Mouse (Mus musculus): ENCODE measurements around the gene Tex46. TPM values are rescaled to one million over a fixed set of nuclear protein-coding genes. Genes with fewer than 3 reads are reported as not detected.

The Tex46 gene
- polyA plus RNA-seq, 1 experiment from 2014 or later, result not detected

GRCm38 (mm10) chr4:136613657-136614056, 3.4 kb downstream of the Tex46 start:
- no peaks in the 10 kb centered on the region for H3K4me1 ChIP-seq (ENCODE audit: control insufficient read depth, insufficient read depth, low read length)
- 55% methylated on average over 7 of the region's 7 CpGs for WGBS
- no peaks in the 10 kb centered on the region for H3K36me3 ChIP-seq (ENCODE audit: control insufficient read depth, insufficient read depth, low read length)
- H3K27ac ChIP-seq (ENCODE audit: low read length), result no peak overlapping the region
- no peak overlapping the region for H3K4me2 ChIP-seq (replicated peaks; ENCODE audit: low read depth, low read length)
- no peak overlapping the region for H3K4me3 ChIP-seq (ENCODE audit: low read depth, low read length)
- no peak overlapping the region for H3K9ac ChIP-seq (replicated peaks; ENCODE audit: low read depth, low read length)
- no peak for ATAC-seq (ENCODE audit: insufficient number of reproducible peaks, insufficient read depth, low FRiP score, low read depth)
- no peaks in the 10 kb centered on the region for H3K9me3 ChIP-seq (ENCODE audit: control insufficient read depth, low read depth, low read length)
- H3K27me3 ChIP-seq (ENCODE audit: control insufficient read depth, insufficient read depth, low read length), result no peaks in the 10 kb centered on the region

- WGBS, result 4% methylated on average over 1 of the region's 1 CpGs
- no peaks in the 10 kb centered on the region for H3K4me1 ChIP-seq (ENCODE audit: control insufficient read depth, insufficient read depth, low read length)
- no peaks in the 10 kb centered on the region for H3K27me3 ChIP-seq (ENCODE audit: control insufficient read depth, insufficient read depth, low read length)
- no peak for ATAC-seq (ENCODE audit: insufficient number of reproducible peaks, insufficient read depth, low FRiP score, low read depth)
- no peak overlapping the region for H3K27ac ChIP-seq (ENCODE audit: low read length)
- no peak overlapping the region for H3K4me2 ChIP-seq (replicated peaks; ENCODE audit: low read depth, low read length)
- no peak overlapping the region for H3K9ac ChIP-seq (replicated peaks; ENCODE audit: low read depth, low read length)
- no peaks in the 10 kb centered on the region for H3K36me3 ChIP-seq (ENCODE audit: control insufficient read depth, insufficient read depth, low read length)
- no peak overlapping the region for H3K4me3 ChIP-seq (ENCODE audit: low read depth, low read length)
- no peaks in the 10 kb centered on the region for H3K9me3 ChIP-seq (ENCODE audit: control insufficient read depth, low read depth, low read length)
Measured at GRCm38 (mm10) chr4:136621336-136621735, 11.1 kb downstream of the Tex46 start.

GRCm38 (mm10) chr4:136621956-136622355, 11.7 kb downstream of the Tex46 start:
- Histone ChIP-seq H3K27ac (ENCODE audit: low read length) (no peak overlapping the region), H3K9me3 (ENCODE audit: control insufficient read depth, low read depth, low read length) (no peaks in the 10 kb centered on the region), H3K27me3 (ENCODE audit: control insufficient read depth, insufficient read depth, low read length) (no peaks in the 10 kb centered on the region), H3K4me2 (replicated peaks; ENCODE audit: low read depth, low read length) (no peak overlapping the region), H3K4me1 (ENCODE audit: control insufficient read depth, insufficient read depth, low read length) (no peaks in the 10 kb centered on the region), H3K4me3 (ENCODE audit: low read depth, low read length) (no peak overlapping the region), H3K9ac (replicated peaks; ENCODE audit: low read depth, low read length) (no peak overlapping the region), H3K36me3 (ENCODE audit: control insufficient read depth, insufficient read depth, low read length) (no peaks in the 10 kb centered on the region)
- ATAC-seq (ENCODE audit: insufficient number of reproducible peaks, insufficient read depth, low FRiP score, low read depth), result no peak
- 61% methylated on average over 5 of the region's 5 CpGs for WGBS

DNA sequence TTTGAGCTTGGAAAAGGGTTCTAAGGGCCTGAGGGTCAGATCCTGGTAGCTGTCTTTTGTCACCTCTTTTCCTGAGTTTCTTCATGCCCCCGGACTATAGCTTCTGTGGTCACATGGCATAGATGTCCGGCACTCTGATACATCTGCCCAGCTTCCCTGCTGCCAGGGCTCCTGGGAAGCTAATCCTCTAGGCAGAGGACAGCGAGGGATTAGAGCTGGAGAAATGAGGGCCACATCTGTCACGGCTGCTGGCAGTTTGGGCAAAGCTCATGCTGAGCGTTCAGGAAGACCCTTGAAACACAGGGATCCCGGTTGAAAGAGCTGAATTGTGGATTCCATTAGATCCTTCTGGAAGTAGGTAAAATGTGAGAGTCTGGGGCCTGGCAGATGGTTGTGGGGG, 12.2 kb downstream of the Tex46 start, which contains the start of gene Lactbl1:
TSS of gene Lactbl1 (plus strand) at position 234 of the 400 bp plus-strand sequence.
- H3K4me2 ChIP-seq (replicated peaks; ENCODE audit: low read depth, low read length), result no peak within 1 kb of the TSS
- no peak within 1 kb of the TSS for H3K9ac ChIP-seq (replicated peaks; ENCODE audit: low read depth, low read length)
- H3K4me1 ChIP-seq (ENCODE audit: control insufficient read depth, insufficient read depth, low read length), result no peaks in the 10 kb centered on the region
- H3K4me3 ChIP-seq (ENCODE audit: low read depth, low read length), result no peak within 1 kb of the TSS
- H3K36me3 ChIP-seq (ENCODE audit: control insufficient read depth, insufficient read depth, low read length), result no peaks in the 10 kb centered on the region
- no peaks in the 10 kb centered on the region for H3K9me3 ChIP-seq (ENCODE audit: control insufficient read depth, low read depth, low read length)
- ATAC-seq (ENCODE audit: insufficient number of reproducible peaks, insufficient read depth, low FRiP score, low read depth), result no peak
- 58% methylated on average over 6 of the region's 6 CpGs for WGBS
- no peak within 1 kb of the TSS for H3K27ac ChIP-seq (ENCODE audit: low read length)
- no peaks in the 10 kb centered on the region for H3K27me3 ChIP-seq (ENCODE audit: control insufficient read depth, insufficient read depth, low read length)

DNA sequence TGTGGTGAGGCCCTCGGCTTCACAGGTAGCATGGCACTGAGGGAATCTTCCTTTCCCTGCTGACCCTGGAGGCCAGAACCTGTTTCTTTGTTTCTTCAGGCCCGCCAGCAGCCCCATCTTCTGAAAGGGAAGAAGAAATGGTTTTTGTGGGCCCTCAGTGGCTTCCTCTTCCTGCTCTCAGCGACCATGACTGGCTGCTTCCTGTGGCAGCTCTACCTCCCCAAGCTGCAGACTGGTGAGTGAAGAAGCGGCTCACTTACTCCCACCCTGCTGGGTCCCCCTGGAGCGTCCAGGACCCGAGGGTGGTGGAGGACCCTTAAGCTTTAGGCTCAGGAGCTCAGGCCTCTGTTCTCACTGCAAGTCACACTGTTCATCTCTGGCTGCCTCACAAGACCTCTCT, 16.4 kb downstream of the Tex46 start:
- Histone ChIP-seq H3K9ac (replicated peaks; ENCODE audit: low read depth, low read length) (no peak overlapping the region), H3K4me2 (replicated peaks; ENCODE audit: low read depth, low read length) (no peak overlapping the region), H3K27me3 (ENCODE audit: control insufficient read depth, insufficient read depth, low read length) (no peaks in the 10 kb centered on the region), H3K4me1 (ENCODE audit: control insufficient read depth, insufficient read depth, low read length) (no peaks in the 10 kb centered on the region), H3K27ac (ENCODE audit: low read length) (no peak overlapping the region), H3K36me3 (ENCODE audit: control insufficient read depth, insufficient read depth, low read length) (no peaks in the 10 kb centered on the region), H3K9me3 (ENCODE audit: control insufficient read depth, low read depth, low read length) (no peaks in the 10 kb centered on the region), H3K4me3 (ENCODE audit: low read depth, low read length) (no peak overlapping the region)
- WGBS, result 68% methylated on average over 6 of the region's 6 CpGs
- no peak for ATAC-seq (ENCODE audit: insufficient number of reproducible peaks, insufficient read depth, low FRiP score, low read depth)

- H3K4me1 ChIP-seq (ENCODE audit: control insufficient read depth, insufficient read depth, low read length), result no peaks in the 10 kb centered on the region
- H3K27ac ChIP-seq (ENCODE audit: low read length), result no peak overlapping the region
- no peak overlapping the region for H3K4me3 ChIP-seq (ENCODE audit: low read depth, low read length)
- WGBS, result 80% methylated on average over 11 of the region's 11 CpGs
- H3K36me3 ChIP-seq (ENCODE audit: control insufficient read depth, insufficient read depth, low read length), result no peaks in the 10 kb centered on the region
- H3K4me2 ChIP-seq (replicated peaks; ENCODE audit: low read depth, low read length), result no peak overlapping the region
- H3K9ac ChIP-seq (replicated peaks; ENCODE audit: low read depth, low read length), result no peak overlapping the region
- H3K27me3 ChIP-seq (ENCODE audit: control insufficient read depth, insufficient read depth, low read length), result no peaks in the 10 kb centered on the region
- no peaks in the 10 kb centered on the region for H3K9me3 ChIP-seq (ENCODE audit: control insufficient read depth, low read depth, low read length)
- ATAC-seq (ENCODE audit: insufficient number of reproducible peaks, insufficient read depth, low FRiP score, low read depth), result no peak
Measured at GRCm38 (mm10) chr4:136631237-136631994, 21.2 kb downstream of the Tex46 start.

- no peak overlapping the region for H3K4me3 ChIP-seq (ENCODE audit: low read depth, low read length)
- H3K9ac ChIP-seq (replicated peaks; ENCODE audit: low read depth, low read length), result no peak overlapping the region
- H3K4me1 ChIP-seq (ENCODE audit: control insufficient read depth, insufficient read depth, low read length), result peaks cover 11% of the 10 kb centered on the region
- H3K27me3 ChIP-seq (ENCODE audit: control insufficient read depth, insufficient read depth, low read length), result 0 out of 2 replicates have a peak, but pooled peaks cover 4% of the 10 kb centered on the region
- H3K4me2 ChIP-seq (replicated peaks; ENCODE audit: low read depth, low read length), result no peak overlapping the region
- H3K27ac ChIP-seq (ENCODE audit: low read length), result no peak overlapping the region
- no peak for ATAC-seq (ENCODE audit: insufficient number of reproducible peaks, insufficient read depth, low FRiP score, low read depth)
- H3K36me3 ChIP-seq (ENCODE audit: control insufficient read depth, insufficient read depth, low read length), result no peaks in the 10 kb centered on the region
- no peaks in the 10 kb centered on the region for H3K9me3 ChIP-seq (ENCODE audit: control insufficient read depth, low read depth, low read length)
Measured at GRCm38 (mm10) chr4:136635995-136636394, 25.8 kb downstream of the Tex46 start.

DNA sequence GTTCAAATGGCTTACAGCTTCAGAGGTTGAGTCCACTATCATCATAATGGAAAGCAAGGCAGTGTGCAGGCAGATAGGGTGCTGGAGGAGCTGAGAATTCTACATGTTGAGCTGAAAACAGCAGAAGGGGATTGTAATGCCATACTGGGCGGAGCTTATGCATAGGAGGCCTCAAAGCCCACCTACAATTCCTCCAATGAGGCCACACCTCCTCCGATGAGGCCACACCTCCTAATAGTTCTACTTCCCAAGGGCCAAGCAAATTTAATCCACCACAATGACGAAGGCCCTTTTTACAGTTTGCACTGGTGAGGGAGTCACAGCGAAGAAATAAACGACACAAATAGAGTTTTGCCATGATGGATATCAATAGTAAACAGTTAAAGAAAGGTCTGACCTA, 26.3 kb downstream of the Tex46 start:
- no peak overlapping the region for H3K27ac ChIP-seq (ENCODE audit: low read length)
- H3K9me3 ChIP-seq (ENCODE audit: control insufficient read depth, low read depth, low read length), result no peaks in the 10 kb centered on the region
- no peak overlapping the region for H3K4me2 ChIP-seq (replicated peaks; ENCODE audit: low read depth, low read length)
- no peak for ATAC-seq (ENCODE audit: insufficient number of reproducible peaks, insufficient read depth, low FRiP score, low read depth)
- H3K4me1 ChIP-seq (ENCODE audit: control insufficient read depth, insufficient read depth, low read length), result peaks cover 11% of the 10 kb centered on the region
- no peaks in the 10 kb centered on the region for H3K36me3 ChIP-seq (ENCODE audit: control insufficient read depth, insufficient read depth, low read length)
- H3K4me3 ChIP-seq (ENCODE audit: low read depth, low read length), result no peak overlapping the region
- H3K27me3 ChIP-seq (ENCODE audit: control insufficient read depth, insufficient read depth, low read length), result 0 out of 2 replicates have a peak, but pooled peaks cover 4% of the 10 kb centered on the region
- H3K9ac ChIP-seq (replicated peaks; ENCODE audit: low read depth, low read length), result no peak overlapping the region
- WGBS, result 57% methylated on average over 5 of the region's 5 CpGs
